Mouse (Mus musculus) right cerebral cortex, postnatal 25 days (tissue): Measurements from ENCODE around the gene Zfand5.
"Not testable (repeated sequence)": the region's sequence is repeated elsewhere in the genome, so short reads cannot be mapped to it uniquely, and the experiment has no call there.

Experiments
- DNase-seq: peaks from one replicate; pipeline ENCODE4 v3.0.0; 2022

Gene Zfand5

DNA sequence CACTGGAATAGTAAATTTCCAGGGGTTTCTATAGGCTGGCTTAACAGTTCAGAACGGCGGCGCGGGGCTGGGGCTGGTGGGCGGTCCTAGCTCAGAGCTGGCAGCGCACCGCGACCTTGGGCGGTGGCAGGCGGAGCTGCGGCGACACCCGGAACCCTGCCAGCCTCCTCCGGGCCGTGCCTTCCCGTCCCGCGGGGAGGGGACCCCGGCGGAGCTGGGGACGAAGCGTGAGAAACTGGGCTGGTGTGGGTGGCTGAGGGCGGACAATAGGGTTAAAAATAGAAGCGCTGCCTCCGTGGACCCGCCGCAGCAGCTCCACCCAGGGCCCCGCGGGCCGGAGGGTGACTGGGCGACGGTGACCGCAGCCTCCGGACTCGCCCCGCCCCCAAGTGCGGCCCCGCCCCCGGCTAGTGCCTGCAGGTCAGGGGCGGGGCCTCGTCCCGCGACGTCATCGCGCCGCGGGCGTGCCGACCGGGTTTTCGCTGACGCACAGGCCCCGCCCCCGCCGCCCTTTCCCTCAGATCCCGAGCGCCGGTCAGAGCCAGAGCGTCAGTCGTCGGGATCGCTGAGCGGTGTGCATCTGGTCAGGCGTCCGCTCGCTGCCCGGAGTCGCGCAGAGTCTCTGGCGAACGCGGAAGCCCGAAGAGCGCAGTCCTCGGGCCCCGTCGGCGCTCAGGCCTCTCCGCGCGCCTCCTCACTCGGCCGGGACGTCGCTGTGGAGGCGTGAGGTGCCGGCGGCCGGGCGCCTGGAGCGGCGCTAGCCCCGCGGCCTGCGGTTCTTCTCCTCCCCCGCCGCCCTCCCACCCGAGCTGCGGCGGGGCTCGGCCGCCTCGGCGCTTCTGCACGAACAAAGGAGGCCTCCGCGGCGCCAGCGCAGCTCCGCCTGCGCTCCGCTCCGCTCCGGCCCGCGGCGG, at the start of gene Zfand5:
Zfand5 (plus strand) TSS at position 538 of the 914 bp plus-strand sequence.
- DNase-seq, result peak; percentile 98

- DNase-seq, result peak; percentile 29
Measured at GRCm38 (mm10) chr19:21227131-21227530, 44.9 kb upstream of the Zfand5 start.

DNA sequence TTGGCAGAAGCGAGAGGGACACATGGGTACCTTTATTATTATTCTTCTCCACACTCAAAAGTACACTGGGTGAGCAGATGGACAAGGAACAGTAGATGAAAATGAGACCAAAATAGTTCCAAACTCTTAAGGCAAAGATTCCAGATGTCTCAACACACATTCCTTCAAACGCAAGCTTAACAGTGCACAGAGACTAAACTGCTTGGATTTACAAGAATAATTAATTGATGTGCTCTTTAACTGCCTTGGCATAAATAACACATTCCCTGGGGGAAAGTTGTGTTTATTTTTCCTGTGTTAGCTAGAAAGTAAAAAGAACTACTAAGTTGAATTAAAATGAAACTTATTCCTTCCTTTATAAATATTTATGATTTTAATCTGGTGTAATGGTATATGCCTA, 44.3 kb upstream of the Zfand5 start:
- DNase-seq, result no peak

DNA sequence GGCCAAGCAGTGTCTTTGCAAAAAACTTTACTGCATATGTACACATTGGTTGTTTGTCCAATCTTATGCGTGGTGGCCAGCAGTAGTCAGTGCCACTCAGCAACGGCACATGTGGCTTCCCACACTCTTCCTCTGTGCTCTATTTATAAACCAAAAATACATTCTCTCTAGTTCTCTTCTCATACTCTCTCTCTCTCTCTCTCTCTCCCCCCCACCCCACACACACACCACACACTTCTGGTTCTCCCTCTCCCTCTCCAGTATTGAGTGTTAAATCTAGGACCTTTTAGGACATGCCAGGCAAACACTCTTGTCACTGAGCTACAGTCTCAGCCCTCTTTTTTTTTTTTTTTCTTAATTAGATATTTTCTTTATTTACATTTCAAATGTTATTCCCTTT, 23.3 kb upstream of the Zfand5 start:
- not testable (repeated sequence) for DNase-seq

- no peak for DNase-seq
Measured at GRCm38 (mm10) chr19:21253846-21254245, 18.2 kb upstream of the Zfand5 start.

GRCm38 (mm10) chr19:21255920-21256319, 16.2 kb upstream of the Zfand5 start:
- DNase-seq, result no peak

GRCm38 (mm10) chr19:21259453-21259852, 12.6 kb upstream of the Zfand5 start:
- DNase-seq, result no peak

- no peak for DNase-seq
Measured at GRCm38 (mm10) chr19:21260280-21260679, 11.8 kb upstream of the Zfand5 start.

- no peak for DNase-seq
Measured at GRCm38 (mm10) chr19:21271186-21271585, 892 bp upstream of the Zfand5 start.

- peak; percentile 79 for DNase-seq
Measured at GRCm38 (mm10) chr19:21272655-21273284, 692 bp downstream of the Zfand5 start.

GRCm38 (mm10) chr19:21273440-21273839, 1.4 kb downstream of the Zfand5 start:
- no peak for DNase-seq

DNA sequence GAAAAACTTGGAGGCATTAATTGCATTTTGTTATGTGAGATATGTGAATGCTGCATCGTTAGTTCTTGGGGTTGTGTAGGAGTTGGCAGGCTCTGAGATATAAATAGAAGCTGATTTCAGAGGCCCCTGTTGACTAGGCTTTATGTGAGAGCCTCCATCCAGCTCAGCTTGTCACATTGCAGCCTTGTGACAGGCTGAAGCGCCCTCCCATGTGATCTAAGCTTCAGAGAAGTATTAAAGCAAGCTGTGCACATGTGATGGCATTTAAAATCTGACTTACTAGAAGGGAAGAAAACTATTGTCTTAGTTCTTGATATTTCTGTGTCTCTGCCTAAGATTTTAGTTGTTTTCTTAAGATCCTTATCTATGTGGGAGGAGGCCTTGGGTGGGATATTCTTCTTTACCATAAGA, 2.1 kb downstream of the Zfand5 start:
- DNase-seq, result peak; percentile 46

- no peak for DNase-seq
Measured at GRCm38 (mm10) chr19:21274714-21275113, 2.6 kb downstream of the Zfand5 start.

DNA sequence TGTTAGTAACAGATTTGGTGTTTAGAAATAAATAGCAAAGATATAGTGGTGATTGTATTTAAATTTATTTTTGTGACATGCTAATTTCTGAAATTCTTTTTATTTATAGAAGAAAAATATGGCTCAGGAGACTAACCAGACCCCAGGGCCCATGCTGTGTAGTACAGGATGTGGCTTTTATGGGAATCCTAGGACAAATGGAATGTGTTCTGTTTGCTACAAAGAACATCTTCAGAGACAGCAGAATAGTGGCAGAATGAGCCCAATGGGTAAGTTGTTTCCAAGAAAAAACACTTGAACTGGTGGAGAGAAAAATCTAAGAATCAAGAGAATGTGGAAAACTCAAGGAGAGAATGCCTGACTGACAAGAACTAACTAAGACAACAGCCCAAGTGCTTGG, 4.2 kb downstream of the Zfand5 start:
- DNase-seq, result no peak

GRCm38 (mm10) chr19:21286421-21287097, 14.5 kb downstream of the Zfand5 start:
- DNase-seq, result no peak

GRCm38 (mm10) chr19:21297411-21297810, 25.3 kb downstream of the Zfand5 start:
- no peak for DNase-seq

DNA sequence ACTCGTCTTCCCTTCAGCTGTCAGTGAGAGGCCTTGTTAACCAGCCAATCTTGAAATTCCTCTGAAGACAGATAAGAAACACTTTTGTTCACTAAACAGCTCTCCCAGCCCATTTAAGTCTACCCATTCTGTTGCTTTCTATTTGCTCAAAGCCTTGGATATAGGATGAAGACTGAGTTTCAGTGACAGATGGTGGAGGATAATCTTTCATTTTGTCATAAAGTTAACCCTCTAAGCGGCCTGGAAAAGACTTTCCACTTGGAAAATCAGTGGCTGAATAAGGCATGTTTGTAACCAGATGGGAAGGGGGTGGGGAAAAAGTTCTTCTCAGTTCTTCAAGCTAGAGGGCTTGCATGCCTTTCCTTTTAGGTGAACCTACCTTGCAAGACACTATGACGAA, 29.7 kb downstream of the Zfand5 start:
- no peak for DNase-seq

DNA sequence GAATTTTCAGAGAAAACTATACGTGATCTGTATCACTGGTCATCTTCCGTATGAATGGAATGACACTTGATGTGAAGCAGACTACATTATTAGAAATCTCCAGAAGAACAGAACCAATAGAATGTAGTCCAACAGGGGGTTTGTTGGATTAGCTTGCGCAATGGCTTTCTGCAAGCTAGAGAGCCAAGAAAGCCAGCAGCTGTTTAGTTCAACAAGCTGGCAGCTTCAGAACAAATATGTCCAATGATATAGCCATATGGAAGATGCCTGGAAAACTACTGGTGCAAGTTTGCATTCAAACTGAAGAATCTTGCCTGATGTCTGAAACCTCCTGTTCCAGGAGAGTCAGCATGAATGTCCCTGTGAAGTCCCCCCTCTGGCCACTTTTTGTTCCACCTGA, 35.7 kb downstream of the Zfand5 start:
- no peak for DNase-seq

- not testable (repeated sequence) for DNase-seq
Measured at GRCm38 (mm10) chr19:21310364-21310763, 38.3 kb downstream of the Zfand5 start.

DNA sequence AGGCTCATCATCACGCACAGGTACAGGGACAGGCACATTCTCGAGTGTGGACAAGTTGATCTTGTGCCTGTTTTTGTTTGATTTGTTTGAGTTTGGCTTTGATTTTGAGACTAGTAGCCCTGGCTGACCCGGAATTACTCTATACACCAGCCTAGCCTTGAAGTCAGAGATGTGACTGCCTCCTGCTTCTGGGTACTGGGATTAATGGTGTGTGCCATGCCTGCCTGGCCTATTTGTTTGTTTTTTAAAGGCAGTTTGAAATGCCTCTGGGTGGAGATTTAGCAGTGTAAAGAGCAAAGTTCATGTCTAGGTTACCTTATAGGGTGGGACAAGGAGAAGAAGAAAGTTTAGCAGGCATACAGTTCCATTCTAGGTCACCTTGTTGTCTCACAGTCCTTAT, 43.6 kb downstream of the Zfand5 start:
- no peak for DNase-seq

- no peak for DNase-seq
Measured at GRCm38 (mm10) chr19:21319618-21320017, 47.5 kb downstream of the Zfand5 start.

DNA sequence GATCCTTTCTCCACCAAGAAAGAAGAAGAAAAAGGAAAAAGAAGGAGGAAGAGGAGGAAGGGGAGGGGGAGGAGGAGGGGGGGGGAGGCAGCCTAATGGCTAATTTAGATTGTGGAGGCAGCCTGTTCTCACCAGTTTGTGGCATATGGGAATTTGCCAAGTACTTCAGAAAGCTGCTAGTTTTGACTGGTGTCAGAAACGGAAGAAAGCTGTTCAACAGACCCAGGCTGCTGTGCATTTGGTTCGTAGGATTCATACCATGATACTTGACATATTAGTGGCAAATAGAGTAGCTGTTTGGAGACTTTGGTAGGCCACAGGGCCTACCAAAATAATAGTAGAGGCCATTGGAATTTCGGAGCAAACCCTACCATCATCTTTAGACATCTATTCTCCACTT, 53.3 kb downstream of the Zfand5 start:
- no peak for DNase-seq

GRCm38 (mm10) chr19:21328951-21329350, 56.9 kb downstream of the Zfand5 start:
- no peak for DNase-seq

DNA sequence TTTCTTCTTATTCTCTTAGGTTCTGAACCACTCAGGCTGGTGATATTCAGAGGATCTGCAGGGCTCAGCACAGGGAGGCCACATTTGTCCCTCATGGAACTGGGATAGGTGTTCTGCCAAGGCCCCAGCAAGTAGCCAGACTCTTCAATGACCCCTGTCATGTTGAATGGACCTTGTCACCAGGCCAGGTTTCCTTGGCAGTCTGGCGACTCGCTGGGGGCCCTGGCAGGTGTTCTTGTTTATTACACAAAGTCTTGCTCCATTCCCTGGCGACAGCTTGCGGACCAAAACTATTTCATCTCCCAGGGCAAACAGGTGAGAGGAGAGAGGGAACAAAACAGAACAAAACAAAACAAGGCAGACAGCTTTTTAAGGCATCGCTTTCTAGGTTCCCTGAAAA, 57.7 kb downstream of the Zfand5 start:
- DNase-seq, result no peak
